Mouse (Mus musculus) limb, embryonic 12.5 days (tissue): ENCODE results near the gene Zmpste24. TPM values are rescaled to one million over a fixed set of nuclear protein-coding genes. Genes with fewer than 3 reads are reported as not detected.

Source experiments
- ATAC-seq: fragments of 200-750 bp; cut with Nextera tagmentation; 2 replicates; pipeline ENCODE4 v1.8.0; 2017; ENCODE audit warnings: low read depth, moderate TSS enrichment; ENCODE audit not compliant: insufficient number of reproducible peaks, insufficient read depth, low FRiP score, low TSS enrichment
- H3K27ac ChIP-seq: fragments of 300-500 bp; sonication (generic); 2 replicates; pipeline ENCODE4 v1.5.1; 2016; ENCODE audit warnings: mild to moderate bottlenecking, moderate library complexity
- H3K27me3 ChIP-seq: fragments of 300-500 bp; sonication (generic); 2 replicates; pipeline ENCODE4 v1.6.1; 2016; ENCODE audit warnings: mild to moderate bottlenecking, moderate library complexity
- H3K36me3 ChIP-seq: fragments of 300-500 bp; sonication (generic); 2 replicates; pipeline ENCODE4 v1.6.1; 2016; ENCODE audit warnings: mild to moderate bottlenecking, moderate library complexity
- H3K4me1 ChIP-seq: fragments of 300-500 bp; sonication (generic); replicated peaks from 2 replicates; pipeline ENCODE4 v1.6.1; 2016
- H3K4me2 ChIP-seq: fragments of 300-500 bp; sonication (generic); 2 replicates; pipeline ENCODE4 v1.6.1; 2016; ENCODE audit warnings: mild to moderate bottlenecking, moderate library complexity
- H3K4me3 ChIP-seq: fragments of 300-500 bp; sonication (generic); replicated peaks from 2 replicates; pipeline ENCODE4 v1.5.1; 2016; ENCODE audit warnings: mild to moderate bottlenecking
- H3K9ac ChIP-seq: fragments of 300-500 bp; sonication (generic); replicated peaks from 2 replicates; pipeline ENCODE4 v1.6.1; 2016; ENCODE audit warnings: mild to moderate bottlenecking, moderate library complexity
- H3K9me3 ChIP-seq: fragments of 300-500 bp; sonication (generic); 2 replicates; pipeline ENCODE4 v1.6.1; 2016; ENCODE audit warnings: mild to moderate bottlenecking, moderate library complexity
- WGBS: fragments of 180-500 bp; shearing (Covaris S2); methylation state at CpG from one replicate; pipeline ENCODE4 v1.1.7; 2016; 5-methylcytosine and 5-hydroxymethylcytosine counted together
- polyA plus RNA-seq: library from polyadenylated mRNA; unstranded; fragments of >200 nt; fragmentation: Nextera tagmentation; extraction: Ambion mirVana; gene quantifications from 2 replicates; pipeline ENCODE4 v1.2.1, GENCODE M21; 2016

Gene Zmpste24
- polyA plus RNA-seq, 1 experiment from 2014 or later: 24.2 TPM

DNA sequence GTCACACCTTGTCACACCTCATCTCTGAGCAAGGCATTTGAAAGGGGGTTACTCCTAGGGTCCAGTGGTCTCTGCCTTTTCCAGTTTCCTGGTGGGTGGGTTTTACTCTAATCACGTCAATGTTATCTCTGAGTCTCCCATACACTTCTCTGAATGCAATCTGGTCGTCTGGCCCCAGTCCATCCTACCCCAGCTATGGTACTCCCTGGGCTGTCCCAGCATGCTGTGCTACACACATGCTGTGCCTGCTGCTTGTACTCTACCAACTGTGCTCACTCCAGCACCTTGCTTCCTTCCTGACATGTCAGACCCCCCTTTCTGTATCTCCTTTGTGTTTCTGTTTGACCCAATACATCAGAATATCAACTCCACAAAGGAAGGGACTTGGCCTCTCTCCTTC lies 41.0 kb downstream of the Zmpste24 start:
- Histone ChIP-seq H3K9ac (no peak overlapping the region), H3K27me3 (peaks cover 18% of the 10 kb centered on the region), H3K36me3 (peaks cover 55% of the 10 kb centered on the region), H3K4me1 (peaks cover 6% of the 10 kb centered on the region; the same call in 1 of the 2 replicates), H3K9me3 (no peaks in the 10 kb centered on the region), H3K4me3 (no peak overlapping the region), H3K27ac (no peak overlapping the region), H3K4me2 (no peak overlapping the region)
- ATAC-seq: no peak; the same call in 1 of the 2 replicates
- 67% methylated on average over 2 of the region's 2 CpGs for WGBS

GRCm38 (mm10) chr4:121056342-121056741 lies 41.7 kb downstream of the Zmpste24 start:
- Histone ChIP-seq H3K9me3 (no peaks in the 10 kb centered on the region), H3K4me3 (no peak overlapping the region), H3K9ac (no peak overlapping the region), H3K27me3 (peaks cover 25% of the 10 kb centered on the region), H3K27ac (no peak overlapping the region), H3K36me3 (peaks cover 57% of the 10 kb centered on the region), H3K4me1 (peaks cover 6% of the 10 kb centered on the region; the same call in 1 of the 2 replicates), H3K4me2 (no peak overlapping the region)
- no peak for ATAC-seq
- 49% methylated on average over 3 of the region's 3 CpGs for WGBS

DNA sequence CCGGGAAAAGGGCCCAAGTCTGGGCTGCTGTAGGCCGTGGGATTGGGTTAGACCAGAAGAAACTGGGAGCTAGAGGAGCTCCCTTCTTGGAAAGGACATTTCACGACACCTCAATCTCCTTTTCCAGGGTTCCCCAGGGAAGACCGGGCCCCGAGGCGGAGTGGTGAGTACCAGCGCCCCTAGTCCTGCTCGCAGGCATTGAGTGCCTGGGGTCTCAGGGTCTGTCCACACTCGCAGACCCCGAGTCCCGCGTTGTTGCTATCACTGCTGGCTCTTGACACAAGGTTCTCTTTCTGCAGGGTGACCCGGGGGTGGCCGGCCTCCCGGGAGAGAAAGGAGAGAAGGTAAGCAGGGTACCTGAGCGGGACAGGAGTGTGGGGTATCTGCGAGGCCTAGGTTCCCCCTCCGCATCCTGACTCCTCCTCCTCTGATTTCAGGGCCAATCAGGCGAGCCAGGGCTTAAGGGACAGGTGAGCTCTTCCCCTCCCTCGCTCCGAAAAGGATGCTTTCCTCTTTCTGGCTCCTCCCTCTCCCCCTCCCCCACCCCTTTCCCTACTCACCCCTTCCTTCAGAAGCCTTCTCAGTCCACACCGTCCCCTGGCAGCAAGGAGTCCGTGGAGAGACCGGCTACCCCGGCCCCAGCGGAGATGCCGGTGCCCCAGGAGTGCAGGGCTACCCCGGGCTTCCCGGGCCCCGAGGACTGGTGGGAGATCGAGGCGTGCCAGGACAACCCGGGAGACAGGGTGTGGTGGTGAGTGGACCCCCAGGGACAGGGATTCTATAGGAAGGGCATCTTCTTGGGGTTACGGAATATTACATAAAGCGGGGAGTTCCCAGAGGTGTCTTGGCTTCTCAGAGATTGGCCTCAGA lies 45.4 kb downstream of the Zmpste24 start:
- no peak overlapping the region for H3K9ac ChIP-seq
- peaks cover 6% of the 10 kb centered on the region; the same call in 1 of the 2 replicates for H3K4me1 ChIP-seq
- peak overlapping the region; percentile 44 for H3K4me2 ChIP-seq
- 8% methylated on average over 35 of the region's 35 CpGs for WGBS
- peaks cover 33% of the 10 kb centered on the region for H3K27me3 ChIP-seq
- H3K4me3 ChIP-seq: peak overlapping the region; percentile 24
- no peak overlapping the region for H3K27ac ChIP-seq
- ATAC-seq: no peak; the same call in 1 of the 2 replicates
- peaks cover 59% of the 10 kb centered on the region for H3K36me3 ChIP-seq
- no peaks in the 10 kb centered on the region for H3K9me3 ChIP-seq

DNA sequence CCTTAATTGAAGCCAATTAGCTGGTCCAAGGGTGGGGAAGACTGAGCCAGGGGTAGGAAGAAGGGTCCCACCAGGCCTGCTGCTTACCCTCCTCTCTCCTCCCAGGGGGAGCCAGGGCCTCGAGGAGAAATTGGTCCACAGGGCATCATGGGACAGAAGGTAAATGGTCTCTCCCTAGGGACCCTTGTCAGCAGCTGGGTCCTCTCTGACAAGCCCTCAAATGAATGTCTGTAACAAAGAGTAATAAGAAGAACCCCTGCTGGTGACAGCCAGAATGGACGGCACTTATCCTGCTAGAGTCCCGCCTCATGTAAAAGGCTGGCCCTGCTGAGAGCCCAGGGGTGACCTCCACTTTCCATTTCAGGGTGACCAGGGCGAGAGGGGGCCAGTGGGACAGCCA lies 46.2 kb downstream of the Zmpste24 start:
- ATAC-seq: no peak

GRCm38 (mm10) chr4:121042946-121043345 lies 55.1 kb downstream of the Zmpste24 start:
- WGBS: 57% methylated on average over 3 of the region's 3 CpGs

More for the DNA sequence above, 46.2 kb downstream of the Zmpste24 start:
- Histone ChIP-seq H3K9me3 (no peaks in the 10 kb centered on the region), H3K36me3 (peaks cover 59% of the 10 kb centered on the region), H3K27ac (no peak overlapping the region), H3K4me1 (peaks cover 6% of the 10 kb centered on the region; the same call in 1 of the 2 replicates), H3K27me3 (peaks cover 33% of the 10 kb centered on the region), H3K9ac (no peak overlapping the region), H3K4me2 (no peak overlapping the region), H3K4me3 (no peak overlapping the region)
- 23% methylated on average over 4 of the region's 4 CpGs for WGBS

DNA sequence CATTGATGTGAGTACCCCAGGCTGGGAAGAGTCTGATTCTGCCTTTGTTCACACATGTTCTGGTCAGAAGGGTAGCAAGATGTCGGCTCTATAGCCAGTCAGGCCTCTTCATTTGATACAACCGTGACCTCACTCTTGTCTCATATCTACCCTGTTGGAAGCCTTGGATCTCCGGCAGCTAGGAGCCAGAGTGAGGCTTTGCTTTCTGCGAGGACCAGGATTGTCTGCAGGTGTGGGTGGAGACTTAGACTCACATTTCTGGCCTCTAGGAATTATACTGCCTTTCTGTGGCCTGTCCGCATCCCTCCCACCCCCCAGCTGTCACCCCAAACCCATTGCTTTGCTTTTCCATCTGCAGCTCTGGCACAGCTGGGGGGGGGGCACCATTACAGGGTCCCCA lies 55.6 kb downstream of the Zmpste24 start:
- Histone ChIP-seq H3K27ac (peak overlapping the region; percentile 95), H3K4me1 (peaks cover 28% of the 10 kb centered on the region), H3K9ac (no peak overlapping the region), H3K4me2 (peak overlapping the region; percentile 76), H3K27me3 (peaks cover 33% of the 10 kb centered on the region), H3K4me3 (peak overlapping the region; percentile 57; the same call in 1 of the 2 replicates), H3K36me3 (peaks cover 37% of the 10 kb centered on the region), H3K9me3 (no peaks in the 10 kb centered on the region)
- no peak for ATAC-seq
- WGBS: 46% methylated on average over 5 of the region's 5 CpGs

More at GRCm38 (mm10) chr4:121042946-121043345, 55.1 kb downstream of the Zmpste24 start:
- Histone ChIP-seq H3K27me3 (peaks cover 29% of the 10 kb centered on the region), H3K4me1 (peaks cover 28% of the 10 kb centered on the region), H3K36me3 (peaks cover 37% of the 10 kb centered on the region), H3K4me2 (peak overlapping the region; percentile 76; the same call in 1 of the 2 replicates), H3K27ac (no peak overlapping the region; the same call in 1 of the 2 replicates), H3K4me3 (no peak overlapping the region), H3K9ac (no peak overlapping the region), H3K9me3 (no peaks in the 10 kb centered on the region)
- ATAC-seq: no peak

DNA sequence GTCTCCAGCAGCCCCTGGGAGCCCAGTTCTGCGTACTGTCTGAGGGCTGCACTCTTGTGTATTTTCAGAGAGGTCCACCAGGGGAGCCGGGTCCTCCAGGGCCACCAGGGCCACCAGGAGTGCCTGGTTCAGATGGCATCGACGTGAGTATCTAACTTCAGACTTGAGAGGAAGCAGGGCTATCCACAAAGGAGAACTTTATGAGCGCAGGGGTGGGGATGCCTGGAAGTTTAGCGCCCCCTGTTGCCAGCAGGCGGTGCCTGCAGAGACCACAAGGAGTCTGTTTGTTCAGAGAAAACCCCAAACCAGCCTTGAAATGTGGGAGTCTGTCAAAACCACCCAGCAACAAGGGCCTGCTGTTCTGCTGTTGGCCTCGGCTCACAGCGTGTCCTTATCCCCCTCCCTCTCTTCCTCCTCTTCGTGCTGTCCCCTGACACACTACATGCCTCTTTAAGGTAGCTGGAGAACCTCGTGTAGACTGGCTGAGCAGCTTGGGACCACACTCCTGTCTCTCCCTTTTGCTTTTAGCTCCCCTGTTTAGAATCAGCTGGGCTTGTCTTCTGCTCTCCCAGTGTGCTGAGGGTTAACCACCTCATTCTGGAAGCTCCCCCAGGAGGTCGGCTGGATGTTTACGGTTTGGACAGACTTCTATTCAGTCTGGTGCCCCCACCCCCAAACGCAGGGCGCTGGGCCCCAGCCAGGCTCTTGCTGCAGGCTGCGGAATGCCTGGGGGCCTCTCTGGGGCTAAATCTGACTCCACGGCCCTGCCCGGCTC lies 57.0 kb downstream of the Zmpste24 start:
- Histone ChIP-seq H3K4me1 (peaks cover 28% of the 10 kb centered on the region), H3K4me3 (peak overlapping the region; percentile 57), H3K4me2 (peak overlapping the region; percentile 76), H3K9ac (peak overlapping the region; percentile 35; the same call in 1 of the 2 replicates), H3K36me3 (peaks cover 34% of the 10 kb centered on the region), H3K27ac (peak overlapping the region; percentile 95), H3K27me3 (peaks cover 33% of the 10 kb centered on the region), H3K9me3 (no peaks in the 10 kb centered on the region)
- peak; percentile 67 for ATAC-seq
- 6% methylated on average over 18 of the region's 18 CpGs for WGBS

GRCm38 (mm10) chr4:121040323-121040722 lies 57.7 kb downstream of the Zmpste24 start:
- ATAC-seq: no peak
- Histone ChIP-seq H3K9me3 (no peaks in the 10 kb centered on the region), H3K27ac (peak overlapping the region; percentile 95), H3K9ac (peak overlapping the region; percentile 75), H3K27me3 (peaks cover 33% of the 10 kb centered on the region), H3K4me1 (peaks cover 28% of the 10 kb centered on the region), H3K4me2 (peak overlapping the region; percentile 76), H3K36me3 (peaks cover 28% of the 10 kb centered on the region), H3K4me3 (peak overlapping the region; percentile 57)
- WGBS: 58% methylated on average over 14 of the region's 14 CpGs

- H3K27ac ChIP-seq: peak within 1 kb of the TSS; percentile 95
- 0 out of 2 replicates have a peak, but pooled peaks have one; percentile 14 for ATAC-seq
- H3K36me3 ChIP-seq: peaks cover 20% of the 10 kb centered on the region
- H3K4me3 ChIP-seq: peak within 1 kb of the TSS; percentile 57
- no peaks in the 10 kb centered on the region for H3K9me3 ChIP-seq
- 1% methylated on average over 46 of the region's 46 CpGs for WGBS
- H3K9ac ChIP-seq: peak within 1 kb of the TSS; percentile 75
- peak within 1 kb of the TSS; percentile 76 for H3K4me2 ChIP-seq
- H3K4me1 ChIP-seq: peaks cover 28% of the 10 kb centered on the region
- peaks cover 33% of the 10 kb centered on the region for H3K27me3 ChIP-seq
Measured at GRCm38 (mm10) chr4:121039331-121040115, 58.5 kb downstream of the Zmpste24 start, which contains the start of gene Col9a2. Col9a2 (plus strand) TSS chr4:121039385.

DNA sequence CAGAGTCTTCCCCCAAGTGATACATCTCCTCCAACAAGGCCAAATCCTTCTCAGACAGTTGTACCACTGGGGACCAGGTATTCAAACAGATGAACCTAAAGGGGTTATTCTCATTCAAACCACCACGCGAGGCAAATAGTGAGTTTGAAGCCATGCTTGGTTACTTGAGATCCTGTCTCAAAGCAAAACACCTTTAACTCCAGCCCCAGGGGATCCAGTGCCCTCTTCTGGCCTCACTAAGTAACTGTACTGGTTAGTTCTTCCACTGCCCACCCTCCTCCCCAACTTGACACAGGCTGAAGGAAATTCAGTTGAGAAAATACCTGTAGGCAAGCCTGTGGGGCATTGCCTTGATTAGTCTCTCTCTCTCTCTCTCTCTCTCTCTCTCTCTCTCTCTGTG lies 65.0 kb downstream of the Zmpste24 start:
- Histone ChIP-seq H3K4me3 (no peak overlapping the region), H3K9ac (no peak overlapping the region), H3K27ac (no peak overlapping the region), H3K36me3 (no peaks in the 10 kb centered on the region), H3K9me3 (no peaks in the 10 kb centered on the region), H3K27me3 (peaks cover 5% of the 10 kb centered on the region), H3K4me2 (no peak overlapping the region), H3K4me1 (no peaks in the 10 kb centered on the region)
- WGBS: 75% methylated on average over 2 of the region's 2 CpGs
- no peak for ATAC-seq
